Mouse (Mus musculus): ENCODE measurements at regions not wholly inside any gene's neighbourhood (a gene's known extent, or its start where the extent isn't known, plus 50 kb on each side); places are given as distances from the start of the nearest gene placed in this dataset.

- no peak overlapping the region for H3K9ac ChIP-seq (ENCODE audit: low read depth, low read length)
- TF ChIP-seq CTCF (IDR thresholded peaks at IDR 0.05; ENCODE audit: low read depth): no peak
- no peaks in the 10 kb centered on the region for H3K4me1 ChIP-seq (replicated peaks; ENCODE audit: control insufficient read depth, insufficient read depth, low read length)
- H3K4me2 ChIP-seq (replicated peaks; ENCODE audit: low read depth): no peak overlapping the region
- H3K27me3 ChIP-seq (replicated peaks; ENCODE audit: control insufficient read depth, insufficient read depth, low read length): 0 out of 2 replicates have a peak, but pooled peaks cover 3% of the 10 kb centered on the region
- H3K4me3 ChIP-seq (ENCODE audit: low read depth, low read length): no peak overlapping the region
- no peaks in the 10 kb centered on the region for H3K9me3 ChIP-seq (ENCODE audit: control insufficient read depth)
- H3K27ac ChIP-seq (ENCODE audit: low read depth, low read length): no peak overlapping the region
- no peaks in the 10 kb centered on the region for H3K36me3 ChIP-seq (ENCODE audit: control insufficient read depth, insufficient read depth)
- 85% methylated on average over 3 of the region's 3 CpGs for WGBS
- ATAC-seq: no peak
Measured at GRCm38 (mm10) chr6:84391016-84391415, 202.7 kb downstream of the Cyp26b1 start.

- H3K4me3 ChIP-seq (ENCODE audit: low read depth, low read length): no peak overlapping the region
- no peaks in the 10 kb centered on the region for H3K36me3 ChIP-seq (ENCODE audit: control insufficient read depth, insufficient read depth)
- H3K27me3 ChIP-seq (replicated peaks; ENCODE audit: control insufficient read depth, insufficient read depth, low read length): no peaks in the 10 kb centered on the region
- no peak overlapping the region for H3K4me2 ChIP-seq (replicated peaks; ENCODE audit: low read depth)
- peak; percentile 70 for ATAC-seq
- WGBS: 7% methylated on average over 10 of the region's 10 CpGs
- no peaks in the 10 kb centered on the region for H3K4me1 ChIP-seq (replicated peaks; ENCODE audit: control insufficient read depth, insufficient read depth, low read length)
- H3K9me3 ChIP-seq (ENCODE audit: control insufficient read depth): no peaks in the 10 kb centered on the region
- H3K9ac ChIP-seq (ENCODE audit: low read depth, low read length): no peak overlapping the region
- no peak for TF ChIP-seq CTCF (IDR thresholded peaks at IDR 0.05; ENCODE audit: low read depth)
- no peak overlapping the region for H3K27ac ChIP-seq (ENCODE audit: low read depth, low read length)
Measured at GRCm38 (mm10) chr6:84385696-84386095, 208.0 kb downstream of the Cyp26b1 start.

- no peaks in the 10 kb centered on the region for H3K9me3 ChIP-seq (ENCODE audit: control insufficient read depth)
- no peak for TF ChIP-seq CTCF (IDR thresholded peaks at IDR 0.05; ENCODE audit: low read depth)
- no peak for ATAC-seq
- H3K4me3 ChIP-seq (ENCODE audit: low read depth, low read length): no peak overlapping the region
- no peaks in the 10 kb centered on the region for H3K36me3 ChIP-seq (ENCODE audit: control insufficient read depth, insufficient read depth)
- no peaks in the 10 kb centered on the region for H3K27me3 ChIP-seq (replicated peaks; ENCODE audit: control insufficient read depth, insufficient read depth, low read length)
- WGBS: 74% methylated on average over 3 of the region's 3 CpGs
- no peak overlapping the region for H3K27ac ChIP-seq (ENCODE audit: low read depth, low read length)
- H3K4me1 ChIP-seq (replicated peaks; ENCODE audit: control insufficient read depth, insufficient read depth, low read length): no peaks in the 10 kb centered on the region
- H3K4me2 ChIP-seq (replicated peaks; ENCODE audit: low read depth): no peak overlapping the region
- H3K9ac ChIP-seq (ENCODE audit: low read depth, low read length): no peak overlapping the region
Measured at GRCm38 (mm10) chr6:84383718-84384117, 210.0 kb downstream of the Cyp26b1 start.

GRCm38 (mm10) chr6:84383141-84383540, 210.6 kb downstream of the Cyp26b1 start:
- WGBS: 86% methylated on average over 3 of the region's 3 CpGs

GRCm38 (mm10) chr6:84381571-84381970, 212.1 kb downstream of the Cyp26b1 start:
- 68% methylated on average over 10 of the region's 10 CpGs for WGBS
- H3K4me3 ChIP-seq (ENCODE audit: low read depth, low read length): no peak overlapping the region
- H3K9me3 ChIP-seq (ENCODE audit: control insufficient read depth): no peaks in the 10 kb centered on the region
- no peak overlapping the region for H3K9ac ChIP-seq (ENCODE audit: low read depth, low read length)
- H3K27ac ChIP-seq (ENCODE audit: low read depth, low read length): no peak overlapping the region
- H3K27me3 ChIP-seq (replicated peaks; ENCODE audit: control insufficient read depth, insufficient read depth, low read length): no peaks in the 10 kb centered on the region
- TF ChIP-seq CTCF (IDR thresholded peaks at IDR 0.05; ENCODE audit: low read depth): no peak
- ATAC-seq: no peak
- H3K4me2 ChIP-seq (replicated peaks; ENCODE audit: low read depth): no peak overlapping the region
- no peaks in the 10 kb centered on the region for H3K36me3 ChIP-seq (ENCODE audit: control insufficient read depth, insufficient read depth)
- H3K4me1 ChIP-seq (replicated peaks; ENCODE audit: control insufficient read depth, insufficient read depth, low read length): no peaks in the 10 kb centered on the region

More at GRCm38 (mm10) chr6:84383141-84383540, 210.6 kb downstream of the Cyp26b1 start:
- Histone ChIP-seq H3K27me3 (replicated peaks; ENCODE audit: control insufficient read depth, insufficient read depth, low read length) (no peaks in the 10 kb centered on the region), H3K4me1 (replicated peaks; ENCODE audit: control insufficient read depth, insufficient read depth, low read length) (no peaks in the 10 kb centered on the region), H3K9ac (ENCODE audit: low read depth, low read length) (no peak overlapping the region), H3K36me3 (ENCODE audit: control insufficient read depth, insufficient read depth) (no peaks in the 10 kb centered on the region), H3K9me3 (ENCODE audit: control insufficient read depth) (no peaks in the 10 kb centered on the region), H3K27ac (ENCODE audit: low read depth, low read length) (no peak overlapping the region), H3K4me3 (ENCODE audit: low read depth, low read length) (no peak overlapping the region), H3K4me2 (replicated peaks; ENCODE audit: low read depth) (no peak overlapping the region)
- TF ChIP-seq CTCF (IDR thresholded peaks at IDR 0.05; ENCODE audit: low read depth): no peak
- ATAC-seq: no peak

GRCm38 (mm10) chr6:84376666-84377065, 217.0 kb downstream of the Cyp26b1 start:
- H3K27ac ChIP-seq (ENCODE audit: low read depth, low read length): no peak overlapping the region
- H3K4me3 ChIP-seq (ENCODE audit: low read depth, low read length): no peak overlapping the region
- no peak overlapping the region for H3K4me2 ChIP-seq (replicated peaks; ENCODE audit: low read depth)
- H3K4me1 ChIP-seq (replicated peaks; ENCODE audit: control insufficient read depth, insufficient read depth, low read length): no peaks in the 10 kb centered on the region
- no peaks in the 10 kb centered on the region for H3K27me3 ChIP-seq (replicated peaks; ENCODE audit: control insufficient read depth, insufficient read depth, low read length)
- no peaks in the 10 kb centered on the region for H3K36me3 ChIP-seq (ENCODE audit: control insufficient read depth, insufficient read depth)
- TF ChIP-seq CTCF (IDR thresholded peaks at IDR 0.05; ENCODE audit: low read depth): no peak
- H3K9ac ChIP-seq (ENCODE audit: low read depth, low read length): no peak overlapping the region
- WGBS: 55% methylated on average over 11 of the region's 11 CpGs
- ATAC-seq: no peak
- no peaks in the 10 kb centered on the region for H3K9me3 ChIP-seq (ENCODE audit: control insufficient read depth)

- no peaks in the 10 kb centered on the region for H3K27me3 ChIP-seq (replicated peaks; ENCODE audit: control insufficient read depth, insufficient read depth, low read length)
- ATAC-seq: no peak
- no peaks in the 10 kb centered on the region for H3K4me1 ChIP-seq (replicated peaks; ENCODE audit: control insufficient read depth, insufficient read depth, low read length)
- no peak overlapping the region for H3K4me3 ChIP-seq (ENCODE audit: low read depth, low read length)
- no peak overlapping the region for H3K4me2 ChIP-seq (replicated peaks; ENCODE audit: low read depth)
- 16% methylated on average over 8 of the region's 8 CpGs for WGBS
- H3K9ac ChIP-seq (ENCODE audit: low read depth, low read length): no peak overlapping the region
- H3K9me3 ChIP-seq (ENCODE audit: control insufficient read depth): no peaks in the 10 kb centered on the region
- no peaks in the 10 kb centered on the region for H3K36me3 ChIP-seq (ENCODE audit: control insufficient read depth, insufficient read depth)
- H3K27ac ChIP-seq (ENCODE audit: low read depth, low read length): no peak overlapping the region
- peak; percentile 92 for TF ChIP-seq CTCF (IDR thresholded peaks at IDR 0.05; ENCODE audit: low read depth)
Measured at GRCm38 (mm10) chr6:84375498-84375897, 218.2 kb downstream of the Cyp26b1 start.

Data from intestine, postnatal 0 days (tissue).